Mouse (Mus musculus) ES-E14 (cell line): Measurements from ENCODE around the gene Myrfl.

Experiments used
- HCFC1 ChIP-seq: IDR thresholded peaks from 2 replicates; pipeline ENCODE4 v1.6.1; 2012; ENCODE audit warnings: low read length, inconsistent platforms, borderline replicate concordance; ENCODE audit not compliant: insufficient read depth
- ZC3H11A ChIP-seq: IDR thresholded peaks from 2 replicates; pipeline ENCODE4 v1.6.1; 2012; ENCODE audit warnings: low read depth, mild to moderate bottlenecking, inconsistent platforms, low read length, borderline replicate concordance
- ZNF384 ChIP-seq: IDR thresholded peaks from 2 replicates; pipeline ENCODE4 v1.6.1; 2012; ENCODE audit warnings: low read depth, low read length, inconsistent platforms

DNA sequence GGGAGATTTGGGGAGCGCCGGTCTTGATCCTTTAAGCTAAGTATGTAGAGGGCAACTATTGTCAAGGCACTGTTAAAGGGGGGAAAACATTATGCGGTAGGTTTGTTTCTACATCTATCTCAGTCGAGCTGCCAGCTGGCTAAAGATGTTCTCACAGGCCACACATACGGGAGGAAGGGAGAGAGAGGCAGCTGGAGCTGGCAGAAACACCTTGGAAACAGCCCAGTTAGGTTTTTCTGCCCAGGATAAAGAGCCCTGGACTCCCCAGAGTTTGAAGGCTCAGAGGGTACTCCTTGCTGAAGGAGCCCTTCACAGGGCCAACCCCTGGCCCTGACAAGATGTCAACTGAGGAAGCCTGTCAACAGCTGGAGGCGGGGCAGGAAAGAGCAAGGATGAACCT is 100.7 kb downstream of the Myrfl start:
- TF ChIP-seq ZNF384, result no peak
- TF ChIP-seq ZC3H11A, result no peak
- TF ChIP-seq HCFC1, result no peak
